Mouse (Mus musculus) midbrain, embryonic 11.5 days (tissue): Measurements from ENCODE around the gene Polg2. TPM values are rescaled to one million over a fixed set of nuclear protein-coding genes. Genes with fewer than 3 reads are reported as not detected.
A peak's percentile ranks its signal among the peaks of the same experiment; 100 is the strongest.

Source experiments
- microRNA-seq: library from miRNA; unstranded; fragments of <30 nt; microRNA quantifications from one replicate; pipeline ENCODE4, GENCODE M21; 2017
- polyA plus RNA-seq: library from polyadenylated mRNA; unstranded; fragments of >200 nt; fragmentation: Nextera tagmentation; extraction: Ambion mirVana; gene quantifications from 2 replicates; pipeline ENCODE4 v1.2.1, GENCODE M21; 2014

Gene Polg2
- polyA plus RNA-seq, 1 experiment from 2014 or later: 9.7 TPM

Small RNA genes within 50 kb of the gene (microRNA-seq; reads per million reads assigned to microRNA genes)
- gene Gm25994 (not detected), gene Mir3064 (18.2 reads per million, percentile 36 among the genes with 10 or more reads in this experiment)

Other genes with a start within 250 kb of the Polg2 start
- gene Tex2, start 166.1 kb downstream of the Polg2 start, polyA plus RNA-seq: 9.9 and 10.8 TPM in 2 replicates
- gene Pecam1, start 28.9 kb downstream of the Polg2 start, polyA plus RNA-seq: 19.8 and 21.5 TPM in 2 replicates
- gene Milr1, start 28.3 kb downstream of the Polg2 start, polyA plus RNA-seq: 0.68 and 1.0 TPM in 2 replicates
- 515 and 561 TPM in 2 replicates for gene Ddx5, start 9.6 kb upstream of the Polg2 start, polyA plus RNA-seq
- 22.1 and 23.1 TPM in 2 replicates for gene Cep95, start 9.7 kb upstream of the Polg2 start, polyA plus RNA-seq
- 20.6 and 21.4 TPM in 2 replicates for gene Smurf2, start 141.2 kb upstream of the Polg2 start, polyA plus RNA-seq
- 740 and 767 TPM in 2 replicates for gene Kpna2, start 220.0 kb upstream of the Polg2 start, polyA plus RNA-seq
- gene 1810010H24Rik, start 246.1 kb upstream of the Polg2 start, polyA plus RNA-seq: 3.6 and 4.1 TPM in 2 replicates